In the genomic region with DNA sequence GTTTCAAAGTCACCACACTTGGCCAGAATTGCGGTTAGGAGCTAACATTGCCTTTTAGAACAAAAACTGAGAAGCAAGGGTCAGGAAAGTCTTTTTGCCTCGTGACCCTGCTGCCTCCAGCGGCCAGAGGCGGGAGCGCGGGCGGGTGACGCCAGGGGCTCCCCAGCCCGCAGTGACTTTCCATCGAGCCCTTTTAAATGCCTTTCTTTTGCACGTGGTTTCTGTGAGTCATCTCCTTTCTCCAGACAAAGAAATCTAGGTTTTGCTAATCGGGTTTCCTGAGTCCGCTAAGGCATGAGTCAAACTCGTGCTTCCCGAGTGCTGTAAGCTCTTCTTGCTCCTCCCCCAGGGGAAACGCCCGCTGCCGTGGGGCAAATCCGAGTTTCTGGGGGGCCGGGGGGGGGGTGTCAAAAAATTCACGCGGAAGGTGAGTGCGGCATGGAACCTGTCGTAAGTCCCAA, we compare ENCODE assay signal across 8 mouse cellular contexts. TPM values are rescaled to one million over a fixed set of nuclear protein-coding genes. Genes with fewer than 3 reads are reported as not detected.
A peak's percentile ranks its signal among the peaks of the same experiment; 100 is the strongest.
DNase-seq lines count a peak whose midpoint lies in the region; ATAC-seq and TF ChIP-seq lines count a peak whose summit lies in the region.

No protein-coding gene starts in this region.

- no peaks in the 10 kb centered on the region for H3K27me3 ChIP-seq in E14TG2a.4 (ENCODE audit: insufficient read depth, low read length)
- no peaks in the 10 kb centered on the region for H3K27me3 ChIP-seq in forebrain, embryonic 12.5 days
- no peaks in the 10 kb centered on the region for H3K27me3 ChIP-seq in lung, embryonic 15.5 days

- H3K27ac ChIP-seq in forebrain, embryonic 12.5 days, result peak overlapping the region; percentile 65; the same call in 1 of the 2 replicates
- peak overlapping the region; percentile 77; the same call in 1 of the 2 replicates for H3K27ac ChIP-seq in layer of hippocampus, adult 2 months
- peak overlapping the region; percentile 85 for H3K27ac ChIP-seq in lung, embryonic 15.5 days
- peak overlapping the region; percentile 27; the same call in 1 of the 2 replicates for H3K27ac ChIP-seq in olfactory bulb, adult 2 months (ENCODE audit: insufficient read depth, low read depth, low read length)

- peak overlapping the region; percentile 54 for H3K9ac ChIP-seq in forebrain, embryonic 12.5 days
- peak overlapping the region; percentile 49 for H3K9ac ChIP-seq in lung, embryonic 15.5 days

- peak overlapping the region; percentile 85 for H3K4me2 ChIP-seq in forebrain, embryonic 12.5 days
- H3K4me2 ChIP-seq in lung, embryonic 15.5 days, result peak overlapping the region; percentile 87

- H3K4me1 ChIP-seq in E14TG2a.4 (replicated peaks; ENCODE audit: low read depth, low read length), result peaks cover 37% of the 10 kb centered on the region
- peaks cover 10% of the 10 kb centered on the region for H3K4me1 ChIP-seq in forebrain, embryonic 12.5 days
- peaks cover 19% of the 10 kb centered on the region for H3K4me1 ChIP-seq in lung, embryonic 15.5 days
- peaks cover 4% of the 10 kb centered on the region; the same call in 1 of the 2 replicates for H3K4me1 ChIP-seq in olfactory bulb, adult 2 months (ENCODE audit: control insufficient read depth, insufficient read depth, low read length)

- TF ChIP-seq POLR2A in olfactory bulb, adult 2 months (IDR thresholded peaks at IDR 0.05; ENCODE audit: insufficient read depth, low read depth, low read length), result no peak

- under 1% methylated on average over 24 of the region's 24 CpGs for WGBS in forebrain, embryonic 12.5 days
- WGBS in lung, embryonic 15.5 days, result 0% methylated on average over 24 of the region's 24 CpGs
- under 1% methylated on average over 24 of the region's 24 CpGs for WGBS in olfactory bulb, adult 2 months

- TF ChIP-seq CTCF in E14TG2a.4 (conservative IDR thresholded peaks at IDR 0.05; ENCODE audit: low read length), result no peak; the same call in 1 of the 2 replicates
- peak; percentile 81 for TF ChIP-seq CTCF in layer of hippocampus, adult 2 months (conservative IDR thresholded peaks at IDR 0.05)
- TF ChIP-seq CTCF in olfactory bulb, adult 2 months (IDR thresholded peaks at IDR 0.05; ENCODE audit: insufficient read depth, low read depth, low read length), result peak; percentile 78; the same call in 1 of the 2 replicates

- peaks cover 25% of the 10 kb centered on the region for H3K36me3 ChIP-seq in E14TG2a.4 (ENCODE audit: insufficient read depth, low read length)
- H3K36me3 ChIP-seq in forebrain, embryonic 12.5 days (replicated peaks), result peaks cover 18% of the 10 kb centered on the region
- H3K36me3 ChIP-seq in lung, embryonic 15.5 days, result no peaks in the 10 kb centered on the region

- intact Hi-C loops in heart, postnatal 10 days (cut with DNase I), result loop anchor here (1.0 kb wide), 1 partner anchor 46 kb away; no protein-coding TSS in a partner anchor

- peak; percentile 69 for DNase-seq in c-Kit-positive CD71-positive TER-119-positive erythroid progenitor cells, embryonic 14.5 days (ENCODE audit: low spot score)
- DNase-seq in heart, postnatal 10 days, result peak; percentile 87 to 89
- peak; percentile 45 to 51 for DNase-seq in layer of hippocampus, adult 2 months (ENCODE audit: low spot score in 2 of 2)
- peak; percentile 26 to 30 for DNase-seq in thymus, adult 18-20 months

- peak overlapping the region; percentile 70 for H3K4me3 ChIP-seq in E14TG2a.4 (replicated peaks; ENCODE audit: low read length)
- H3K4me3 ChIP-seq in forebrain, embryonic 12.5 days (replicated peaks), result peak overlapping the region; percentile 50
- H3K4me3 ChIP-seq in layer of hippocampus, adult 2 months, result peak overlapping the region; percentile 53
- peak overlapping the region; percentile 48 for H3K4me3 ChIP-seq in lung, embryonic 15.5 days
- H3K4me3 ChIP-seq in olfactory bulb, adult 2 months (ENCODE audit: insufficient read depth, low read depth, low read length), result peak overlapping the region; percentile 49

- H3K9me3 ChIP-seq in E14TG2a.4 (ENCODE audit: low read length), result no peaks in the 10 kb centered on the region
- H3K9me3 ChIP-seq in forebrain, embryonic 12.5 days, result no peaks in the 10 kb centered on the region
- H3K9me3 ChIP-seq in lung, embryonic 15.5 days, result no peaks in the 10 kb centered on the region

- ATAC-seq in forebrain, embryonic 12.5 days (ENCODE audit: low FRiP score), result peak; percentile 76
- peak; percentile 78 for ATAC-seq in lung, embryonic 15.5 days (ENCODE audit: borderline replicate concordance, extremely low read depth, low FRiP score, low TSS enrichment)

RNA-seq across cellular contexts. Expression of a gene that starts 38.4 kb away (rescaled TPM):
- polyA plus RNA-seq in forebrain, embryonic 12.5 days (2016; fragmentation: Nextera tagmentation; extraction: Ambion mirVana), result 3,508 and 3,592 TPM in 2 replicates
- total RNA-seq in heart, postnatal 10 days (2021), result 1,000 to 10,000 TPM; 3,592 to 3,750 TPM
- 1,000 to 10,000 TPM; 3,119 to 3,317 TPM for total RNA-seq in layer of hippocampus, adult 2 months (2021)
- 4,575 and 4,632 TPM in 2 replicates for polyA plus RNA-seq in lung, embryonic 15.5 days (2015; fragmentation: Nextera tagmentation; extraction: Ambion mirVana)
- 5,304 and 7,068 TPM in 2 replicates for polyA plus RNA-seq in olfactory bulb, adult 2 months (2012; ENCODE audit: insufficient read depth, insufficient read length, low replicate concordance, missing spikeins)

Comparison
In these comparisons a context has a peak if more than half of its experiments do, and no peak if none do; other contexts are left out.
1. Peak in every context shown above with its lines: DNase-seq, ATAC-seq, H3K4me3 ChIP-seq and H3K27ac ChIP-seq.
2. DNase-seq: peak in every context shown above with its lines; median percentile 88 in heart, postnatal 10 days; 69 in c-Kit-positive CD71-positive TER-119-positive erythroid progenitor cells, embryonic 14.5 days; 48 in layer of hippocampus, adult 2 months; 28 in thymus, adult 18-20 months.
3. H3K27ac ChIP-seq: peak in every context shown above with its lines; median percentile 85 in lung, embryonic 15.5 days; 77 in layer of hippocampus, adult 2 months; 65 in forebrain, embryonic 12.5 days; 27 in olfactory bulb, adult 2 months.